Mouse (Mus musculus): ENCODE measurements around the gene Higd1a.

The Higd1a gene

GRCm38 (mm10) chr9:121880840-121881239, 22.7 kb upstream of the Higd1a start:
- DNase-seq (ENCODE audit: low spot score): no peak

GRCm38 (mm10) chr9:121877052-121877740, 19.0 kb upstream of the Higd1a start:
- peak; percentile 50 for DNase-seq (ENCODE audit: low spot score)

- DNase-seq (ENCODE audit: low spot score): no peak
Measured at GRCm38 (mm10) chr9:121873578-121873977, 15.4 kb upstream of the Higd1a start.

GRCm38 (mm10) chr9:121872062-121872683, 14.0 kb upstream of the Higd1a start:
- DNase-seq (ENCODE audit: low spot score): no peak

GRCm38 (mm10) chr9:121869973-121870515, 11.9 kb upstream of the Higd1a start:
- no peak for DNase-seq (ENCODE audit: low spot score)

- no peak for DNase-seq (ENCODE audit: low spot score)
Measured at GRCm38 (mm10) chr9:121869432-121869831, 11.3 kb upstream of the Higd1a start.

- no peak for DNase-seq (ENCODE audit: low spot score)
Measured at GRCm38 (mm10) chr9:121868236-121868635, 10.1 kb upstream of the Higd1a start.

- DNase-seq (ENCODE audit: low spot score): no peak
Measured at GRCm38 (mm10) chr9:121867632-121868031, 9.5 kb upstream of the Higd1a start.

- DNase-seq (ENCODE audit: low spot score): no peak
Measured at GRCm38 (mm10) chr9:121865425-121866008, 7.4 kb upstream of the Higd1a start.

- no peak for DNase-seq (ENCODE audit: low spot score)
Measured at GRCm38 (mm10) chr9:121864837-121865236, 6.7 kb upstream of the Higd1a start.

- no peak for DNase-seq (ENCODE audit: low spot score)
Measured at GRCm38 (mm10) chr9:121860921-121861320, 2.8 kb upstream of the Higd1a start.

GRCm38 (mm10) chr9:121859345-121859744, 1.2 kb upstream of the Higd1a start:
- DNase-seq (ENCODE audit: low spot score): no peak

- peak; percentile 97 for DNase-seq (ENCODE audit: low spot score)
Measured at GRCm38 (mm10) chr9:121857474-121858152, 549 bp downstream of the Higd1a start.

- DNase-seq (ENCODE audit: low spot score): no peak
Measured at GRCm38 (mm10) chr9:121856649-121857416, 1.3 kb downstream of the Higd1a start.

GRCm38 (mm10) chr9:121854246-121854645, 3.9 kb downstream of the Higd1a start:
- no peak for DNase-seq (ENCODE audit: low spot score)

- DNase-seq (ENCODE audit: low spot score): no peak
Measured at GRCm38 (mm10) chr9:121847842-121848241, 10.3 kb downstream of the Higd1a start.

- DNase-seq (ENCODE audit: low spot score): no peak
Measured at GRCm38 (mm10) chr9:121847138-121847537, 11.0 kb downstream of the Higd1a start.

GRCm38 (mm10) chr9:121846526-121847118, 11.5 kb downstream of the Higd1a start:
- DNase-seq (ENCODE audit: low spot score): no peak

GRCm38 (mm10) chr9:121842914-121843313, 15.2 kb downstream of the Higd1a start:
- no peak for DNase-seq (ENCODE audit: low spot score)

- DNase-seq (ENCODE audit: low spot score): no peak
Measured at GRCm38 (mm10) chr9:121839622-121839965, 18.6 kb downstream of the Higd1a start.

GRCm38 (mm10) chr9:121838829-121839621, 19.1 kb downstream of the Higd1a start, which contains the start of gene Ccdc13:
TSS of gene Ccdc13 (minus strand) at chr9:121839461.
- DNase-seq (ENCODE audit: low spot score): peak; percentile 65

Data from yolk sac, embryonic 10.5 days (tissue).